In the genomic region with DNA sequence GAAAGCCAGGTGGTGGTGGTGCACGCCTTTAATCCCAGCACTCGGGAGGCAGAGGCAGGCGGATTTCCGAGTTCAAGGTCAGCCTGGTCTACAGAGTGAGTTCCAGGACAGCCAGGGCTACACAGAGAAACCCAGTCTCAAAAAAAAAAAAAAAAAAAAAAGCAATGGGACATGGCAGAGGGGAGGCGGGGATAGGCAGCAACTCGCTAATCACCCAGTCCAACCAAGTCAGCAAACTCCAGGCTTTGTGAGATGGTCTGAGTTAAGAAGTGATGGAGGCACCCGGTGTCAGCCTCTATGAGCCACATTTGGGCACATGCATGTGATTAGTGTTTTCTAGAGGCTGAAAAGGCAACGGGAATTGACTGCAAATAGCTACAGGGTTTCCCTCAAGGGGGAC, we compare ENCODE assay signal across 9 mouse cellular contexts. TPM values are rescaled to one million over a fixed set of nuclear protein-coding genes. Genes with fewer than 3 reads are reported as not detected.
"Had no signal": no experiment of that assay in that cellular context is flagged by ENCODE, and none has a peak within 500 bp of the region (broad histone marks: within the 10 kb centered on the region; RNA-seq: fewer than 3 reads in every experiment).

No protein-coding gene starts in this region.

RNA-seq across cellular contexts. Expression of a gene that starts 56.3 kb away (rescaled TPM):
- total RNA-seq: neutrophil, adult 5-6 weeks had no signal
- polyA plus RNA-seq: small intestine, adult 2 months; spleen, adult 2 months; stomach, embryonic 14.5 days; stomach, embryonic 15.5 days; stomach, embryonic 16.5 days; stomach, postnatal 0 days; testis, adult 2 months; urinary bladder, adult 2 months had no signal
